Mouse (Mus musculus) C2C12 (cell line): ENCODE measurements around the gene Morf4l1.

Experiments used
- CTCF ChIP-seq: IDR thresholded peaks from one replicate; pipeline ENCODE4 v1.5.1; 2011; ENCODE audit not compliant: control insufficient read depth, insufficient read depth, insufficient read length
- MAX ChIP-seq: IDR thresholded peaks from one replicate; pipeline ENCODE4 v1.6.1; 2011; ENCODE audit warnings: mild to moderate bottlenecking, control low read depth

GRCm38 (mm10) chr9:90084152-90084551 is 30.4 kb downstream of the Morf4l1 start:
- no peak for TF ChIP-seq CTCF
- TF ChIP-seq MAX = no peak
